Mouse (Mus musculus) midbrain, postnatal 0 days (tissue): ENCODE measurements around the gene Mlycd. TPM values are rescaled to one million over a fixed set of nuclear protein-coding genes. Genes with fewer than 3 reads are reported as not detected.

Experiments used
- ATAC-seq: fragments of 200-750 bp; cut with Nextera tagmentation; 2 replicates; pipeline ENCODE4 v1.8.0; 2017; ENCODE audit warnings: moderate number of reproducible peaks, mild to moderate bottlenecking, moderate TSS enrichment, moderate library complexity; ENCODE audit not compliant: low FRiP score
- DNase-seq: peaks from one replicate; pipeline ENCODE4 v3.0.0-alpha.2; 2015; ENCODE audit warnings: low spot score
- H3K27ac ChIP-seq: fragments of 300-500 bp; sonication (generic); 2 replicates; pipeline ENCODE4 v1.5.1; 2014; ENCODE audit warnings: low read depth, mild to moderate bottlenecking, low read length, mixed read lengths
- H3K27me3 ChIP-seq: fragments of 300-500 bp; sonication (generic); 2 replicates; pipeline ENCODE4 v1.6.1; 2014; ENCODE audit warnings: low read length, control low read depth, mixed read lengths; ENCODE audit not compliant: insufficient read depth
- H3K36me3 ChIP-seq: fragments of 300-500 bp; sonication (generic); 2 replicates; pipeline ENCODE4 v1.6.1; 2014; ENCODE audit warnings: low read length, control low read depth, mixed read lengths; ENCODE audit not compliant: insufficient read depth
- H3K4me1 ChIP-seq: fragments of 300-500 bp; sonication (generic); 2 replicates; pipeline ENCODE4 v1.6.1; 2014; ENCODE audit warnings: mild to moderate bottlenecking, control low read depth, antibody characterized with exemption, low read length, mixed read lengths; ENCODE audit not compliant: insufficient read depth
- H3K4me2 ChIP-seq: fragments of 300-500 bp; sonication (generic); 2 replicates; pipeline ENCODE4 v1.6.1; 2014; ENCODE audit warnings: low read depth, mild to moderate bottlenecking, low read length, mixed read lengths; ENCODE audit not compliant: poor library complexity, severe bottlenecking
- H3K4me3 ChIP-seq: fragments of 300-500 bp; sonication (generic); 2 replicates; pipeline ENCODE4 v1.5.1; 2014; ENCODE audit warnings: low read depth, mild to moderate bottlenecking, low read length, moderate library complexity
- H3K9ac ChIP-seq: fragments of 300-500 bp; sonication (generic); replicated peaks from 2 replicates; pipeline ENCODE4 v1.6.1; 2014; ENCODE audit warnings: mild to moderate bottlenecking, low read length, moderate library complexity, mixed read lengths; ENCODE audit not compliant: poor library complexity, severe bottlenecking
- H3K9me3 ChIP-seq: fragments of 300-500 bp; sonication (generic); 2 replicates; pipeline ENCODE4 v1.6.1; 2016; ENCODE audit warnings: low read length, control low read depth
- CTCF ChIP-seq: IDR thresholded peaks from 2 replicates; pipeline ENCODE4 v1.5.1; 2016; ENCODE audit warnings: antibody characterized with exemption, mild to moderate bottlenecking
- WGBS: fragments of 180-500 bp; shearing (Covaris S2); extraction: QIAGEN DNeasy Blood & Tissue Kit; methylation state at CpG from one replicate; pipeline ENCODE4 v1.1.7; 2014; 5-methylcytosine and 5-hydroxymethylcytosine counted together
- polyA plus RNA-seq: library from polyadenylated mRNA; unstranded; fragments of >200 nt; fragmentation: Nextera tagmentation; extraction: Ambion mirVana; gene quantifications from 2 replicates; pipeline ENCODE4 v1.2.1, GENCODE M21; 2015
- total RNA-seq: library from RNA; depleted of rRNA; stranded (reverse); fragments of >200 nt; gene quantifications from 2 replicates; pipeline ENCODE4 v1.2.3, GENCODE M21; 2014

Gene Mlycd
- total and polyA plus RNA-seq, 2 experiments from 2014 or later: 20.6 to 32.1 TPM

- no peak for ATAC-seq
- peaks cover 45% of the 10 kb centered on the region for H3K36me3 ChIP-seq
These were observed 13.6 kb downstream of the Mlycd start for GRCm38 (mm10) chr8:119408311-119408710.

GRCm38 (mm10) chr8:119412037-119412734 is 17.5 kb downstream of the Mlycd start:
- no peak for DNase-seq
- 55% methylated on average over 10 of the region's 10 CpGs for WGBS
- Histone ChIP-seq H3K4me3 (no peak overlapping the region), H3K27me3 (no peaks in the 10 kb centered on the region), H3K9me3 (no peaks in the 10 kb centered on the region), H3K36me3 (peaks cover 40% of the 10 kb centered on the region), H3K27ac (no peak overlapping the region), H3K4me2 (no peak overlapping the region), H3K4me1 (no peaks in the 10 kb centered on the region), H3K9ac (no peak overlapping the region)
- ATAC-seq: no peak
- peak; percentile 47 for TF ChIP-seq CTCF

More at GRCm38 (mm10) chr8:119408311-119408710, 13.6 kb downstream of the Mlycd start:
- no peak overlapping the region for H3K4me2 ChIP-seq
- no peaks in the 10 kb centered on the region for H3K4me1 ChIP-seq
- H3K9ac ChIP-seq: no peak overlapping the region
- no peaks in the 10 kb centered on the region for H3K9me3 ChIP-seq
- no peak overlapping the region for H3K4me3 ChIP-seq
- WGBS: 89% methylated on average over 8 of the region's 8 CpGs
- no peak for TF ChIP-seq CTCF
- no peak overlapping the region for H3K27ac ChIP-seq
- H3K27me3 ChIP-seq: no peaks in the 10 kb centered on the region
- no peak for DNase-seq

GRCm38 (mm10) chr8:119412735-119413498 is 18.2 kb downstream of the Mlycd start:
- H3K4me1 ChIP-seq: no peaks in the 10 kb centered on the region
- H3K9me3 ChIP-seq: no peaks in the 10 kb centered on the region
- H3K4me3 ChIP-seq: no peak overlapping the region
- TF ChIP-seq CTCF: peak; percentile 97
- no peak overlapping the region for H3K27ac ChIP-seq
- peak overlapping the region; percentile 30; the same call in 1 of the 2 replicates for H3K4me2 ChIP-seq
- H3K27me3 ChIP-seq: no peaks in the 10 kb centered on the region
- no peak overlapping the region for H3K9ac ChIP-seq
- peak; percentile 72 for ATAC-seq
- WGBS: 10% methylated on average over 18 of the region's 18 CpGs
- DNase-seq: peak; percentile 76
- H3K36me3 ChIP-seq: peaks cover 33% of the 10 kb centered on the region

GRCm38 (mm10) chr8:119413605-119414004 is 18.9 kb downstream of the Mlycd start:
- Histone ChIP-seq H3K9ac (no peak overlapping the region), H3K4me3 (no peak overlapping the region), H3K4me2 (no peak overlapping the region), H3K27ac (no peak overlapping the region), H3K9me3 (no peaks in the 10 kb centered on the region), H3K4me1 (no peaks in the 10 kb centered on the region), H3K36me3 (peaks cover 26% of the 10 kb centered on the region), H3K27me3 (no peaks in the 10 kb centered on the region)
- DNase-seq (no peak), ATAC-seq (no peak)
- no peak for TF ChIP-seq CTCF
- WGBS: 80% methylated on average over 10 of the region's 10 CpGs

- ATAC-seq (no peak), DNase-seq (no peak)
- Histone ChIP-seq H3K9ac (no peak overlapping the region), H3K27ac (no peak overlapping the region), H3K4me2 (no peak overlapping the region), H3K9me3 (no peaks in the 10 kb centered on the region), H3K4me3 (no peak overlapping the region), H3K36me3 (no peaks in the 10 kb centered on the region), H3K27me3 (no peaks in the 10 kb centered on the region), H3K4me1 (no peaks in the 10 kb centered on the region)
- no peak for TF ChIP-seq CTCF
- 68% methylated on average over 7 of the region's 7 CpGs for WGBS
These were observed 25.6 kb downstream of the Mlycd start for GRCm38 (mm10) chr8:119420318-119420717.

- Histone ChIP-seq H3K4me3 (no peak overlapping the region), H3K4me1 (no peaks in the 10 kb centered on the region), H3K4me2 (no peak overlapping the region), H3K36me3 (no peaks in the 10 kb centered on the region), H3K27me3 (no peaks in the 10 kb centered on the region), H3K9ac (no peak overlapping the region), H3K9me3 (no peaks in the 10 kb centered on the region), H3K27ac (no peak overlapping the region)
- no peak for TF ChIP-seq CTCF
- DNase-seq (no peak), ATAC-seq (no peak)
- WGBS: 52% methylated on average over 9 of the region's 9 CpGs
These were observed 27.0 kb downstream of the Mlycd start for GRCm38 (mm10) chr8:119421603-119422122.
